Mouse (Mus musculus) bone marrow, adult 2 months (tissue): ENCODE measurements around the gene 3110009E18Rik.

Source experiments
- CTCF ChIP-seq: fragments of 200-500 bp; IDR thresholded peaks from 2 replicates; pipeline ENCODE4 v1.5.1; 2011; ENCODE audit warnings: low read length, control low read depth; ENCODE audit not compliant: control insufficient read depth, insufficient read depth
- POLR2A ChIP-seq: fragments of 200-500 bp; IDR thresholded peaks from 2 replicates; pipeline ENCODE4 v1.6.1; 2011; ENCODE audit warnings: low read depth, mild to moderate bottlenecking, control low read depth, low read length, borderline replicate concordance; ENCODE audit not compliant: control insufficient read depth

GRCm38 (mm10) chr1:120161502-120161901 is 40.5 kb downstream of the 3110009E18Rik start:
- TF ChIP-seq POLR2A (no peak), CTCF (no peak)
